Mouse (Mus musculus) T-helper 2 cell (primary cell): ENCODE measurements around the gene Ets1.

Experiments
- in situ Hi-C: fragments of 300-600 bp; cut with MboI, MseI; formaldehyde crosslinking; loops from one replicate; pipeline ENCODE4 v1.15.1; 2025; ENCODE audit warnings: high pct_unique_total_duplicates

Gene Ets1

GRCm38 (mm10) chr9:32694111-32694824 lies 58.2 kb downstream of the Ets1 start:
- in situ Hi-C loops, result no loop called here

- in situ Hi-C loops, result loop anchor here (5.0 kb wide), 1 partner anchor 37 kb away; no protein-coding TSS in a partner anchor
Measured at GRCm38 (mm10) chr9:32694916-32695490, 59.0 kb downstream of the Ets1 start.

- in situ Hi-C loops, result loop anchor here (5.0 kb wide), 1 partner anchor 37 kb away; no protein-coding TSS in a partner anchor
Measured at GRCm38 (mm10) chr9:32695492-32696190, 59.6 kb downstream of the Ets1 start.

DNA sequence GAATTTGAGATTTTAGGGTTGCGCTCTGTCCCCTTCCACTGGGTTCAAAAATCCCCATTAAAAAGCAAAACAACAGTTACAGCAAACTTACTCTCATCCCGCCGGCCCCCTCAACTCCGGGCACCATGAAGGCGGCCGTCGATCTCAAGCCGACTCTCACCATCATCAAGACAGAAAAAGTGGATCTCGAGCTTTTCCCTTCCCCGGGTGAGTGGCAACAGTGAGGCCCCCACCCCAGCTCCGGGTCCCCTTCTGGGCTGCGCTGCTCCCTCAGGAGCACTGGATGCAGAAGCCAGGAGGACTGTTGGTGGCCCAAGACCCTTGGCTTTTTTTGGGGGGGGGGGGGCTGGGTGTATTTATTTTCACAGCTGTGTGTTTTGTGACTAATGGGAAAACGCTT lies 60.2 kb downstream of the Ets1 start:
- in situ Hi-C loops, result loop anchor here (5.0 kb wide), 1 partner anchor 36 kb away; no protein-coding TSS in a partner anchor

DNA sequence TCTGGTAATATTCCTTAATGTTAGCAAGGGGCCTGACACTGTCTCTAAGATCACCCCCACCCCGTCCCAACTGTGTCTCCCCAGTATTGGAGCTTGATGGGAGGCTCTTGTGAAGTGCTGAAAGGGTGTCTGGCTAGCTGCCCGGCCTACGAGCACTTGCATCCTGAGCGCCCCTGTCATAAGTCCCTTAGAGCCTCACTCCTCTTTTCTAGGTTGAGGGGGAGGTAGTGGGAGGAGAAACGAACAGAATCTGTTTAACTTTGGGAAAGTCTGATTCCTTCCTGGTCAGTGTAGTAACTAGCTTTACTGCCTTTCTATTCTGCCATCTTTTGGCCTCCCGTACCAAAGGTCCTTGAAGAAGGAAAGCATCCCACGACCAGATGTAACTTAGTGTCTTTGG lies 60.7 kb downstream of the Ets1 start:
- in situ Hi-C loops, result loop anchor here (5.0 kb wide), 1 partner anchor 36 kb away; no protein-coding TSS in a partner anchor

DNA sequence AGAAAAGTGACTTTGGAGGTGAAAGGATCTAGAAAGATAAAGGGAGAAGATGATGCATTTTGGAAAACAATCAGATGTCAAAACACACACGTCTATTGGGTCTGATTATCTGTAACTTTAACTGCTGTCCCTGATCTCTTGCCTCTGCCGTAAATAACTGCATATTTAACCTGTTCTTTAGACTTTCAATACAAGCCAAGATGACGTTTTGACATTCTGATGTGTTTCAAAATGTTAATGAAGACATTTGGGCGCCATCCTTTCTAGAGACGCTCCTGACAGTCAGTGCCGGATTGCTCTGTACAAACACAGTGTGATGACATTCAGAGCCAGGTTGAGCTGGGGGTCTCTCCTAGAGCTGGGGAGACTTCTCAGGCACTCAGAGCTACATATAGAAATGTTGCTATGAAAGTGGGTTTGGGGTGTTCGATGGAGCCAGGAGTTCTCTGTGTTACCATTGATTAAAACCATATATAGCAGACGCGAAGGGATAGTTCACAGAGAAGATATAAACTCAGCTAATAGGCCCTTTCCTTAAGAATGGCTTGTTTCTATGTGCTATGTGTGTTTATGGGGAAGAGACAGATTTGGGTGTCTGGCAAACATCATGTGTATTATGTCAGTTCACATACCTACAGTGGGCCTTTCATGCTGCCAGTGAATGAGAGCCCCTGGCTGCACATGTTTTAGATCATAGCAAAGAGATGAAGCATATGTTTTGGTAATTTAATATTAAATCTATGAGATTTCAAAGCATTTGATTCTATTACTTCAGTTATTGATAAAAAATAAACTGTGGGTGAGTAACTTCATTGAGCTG lies 61.5 kb downstream of the Ets1 start:
- in situ Hi-C loops, result loop anchor here (5.0 kb wide), 1 partner anchor 35 kb away; no protein-coding TSS in a partner anchor

DNA sequence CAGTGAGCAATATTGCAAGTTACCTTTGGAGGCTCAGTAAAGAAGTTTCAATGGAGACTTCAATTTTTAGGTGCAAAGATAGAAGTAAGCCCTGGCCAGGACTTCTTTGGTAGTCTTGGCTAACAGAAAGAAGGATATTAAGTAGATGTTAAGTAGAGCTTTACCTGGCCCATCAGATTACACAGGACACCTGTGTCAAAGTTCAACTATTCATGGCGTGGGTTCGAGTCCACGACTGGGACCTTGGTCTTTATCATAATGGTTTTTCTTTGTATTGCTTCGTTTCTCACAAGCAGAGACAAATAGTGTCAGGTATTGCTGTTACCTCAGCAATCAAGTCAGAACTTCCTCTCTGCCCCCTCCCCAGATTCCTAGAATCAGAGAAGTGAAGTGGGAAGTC lies 62.7 kb downstream of the Ets1 start:
- in situ Hi-C loops, result loop anchor here (5.0 kb wide), 1 partner anchor 34 kb away; no protein-coding TSS in a partner anchor

DNA sequence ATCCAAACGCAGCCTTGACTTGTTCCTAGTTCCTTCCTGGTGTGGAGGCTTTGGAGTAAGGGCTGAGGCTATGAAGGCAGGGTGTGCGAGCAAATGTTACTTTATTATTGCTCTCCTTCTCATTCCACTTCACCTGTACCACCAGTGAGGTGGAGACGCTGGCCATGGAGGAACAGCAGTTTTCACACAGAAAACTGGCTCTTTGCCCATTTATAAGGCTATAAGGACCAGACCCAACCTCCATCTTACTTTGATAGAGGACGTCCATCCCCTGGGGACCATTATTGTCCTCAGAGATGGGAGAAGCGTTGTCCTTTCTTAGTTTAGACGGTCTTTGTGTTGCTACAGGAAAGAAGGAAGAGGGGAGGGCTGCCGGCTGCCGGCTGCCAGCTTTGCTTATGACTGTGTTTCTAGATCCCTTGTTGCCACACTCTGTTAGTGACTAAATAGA lies 63.4 kb downstream of the Ets1 start:
- in situ Hi-C loops, result loop anchor here (5.0 kb wide), 1 partner anchor 33 kb away; no protein-coding TSS in a partner anchor

DNA sequence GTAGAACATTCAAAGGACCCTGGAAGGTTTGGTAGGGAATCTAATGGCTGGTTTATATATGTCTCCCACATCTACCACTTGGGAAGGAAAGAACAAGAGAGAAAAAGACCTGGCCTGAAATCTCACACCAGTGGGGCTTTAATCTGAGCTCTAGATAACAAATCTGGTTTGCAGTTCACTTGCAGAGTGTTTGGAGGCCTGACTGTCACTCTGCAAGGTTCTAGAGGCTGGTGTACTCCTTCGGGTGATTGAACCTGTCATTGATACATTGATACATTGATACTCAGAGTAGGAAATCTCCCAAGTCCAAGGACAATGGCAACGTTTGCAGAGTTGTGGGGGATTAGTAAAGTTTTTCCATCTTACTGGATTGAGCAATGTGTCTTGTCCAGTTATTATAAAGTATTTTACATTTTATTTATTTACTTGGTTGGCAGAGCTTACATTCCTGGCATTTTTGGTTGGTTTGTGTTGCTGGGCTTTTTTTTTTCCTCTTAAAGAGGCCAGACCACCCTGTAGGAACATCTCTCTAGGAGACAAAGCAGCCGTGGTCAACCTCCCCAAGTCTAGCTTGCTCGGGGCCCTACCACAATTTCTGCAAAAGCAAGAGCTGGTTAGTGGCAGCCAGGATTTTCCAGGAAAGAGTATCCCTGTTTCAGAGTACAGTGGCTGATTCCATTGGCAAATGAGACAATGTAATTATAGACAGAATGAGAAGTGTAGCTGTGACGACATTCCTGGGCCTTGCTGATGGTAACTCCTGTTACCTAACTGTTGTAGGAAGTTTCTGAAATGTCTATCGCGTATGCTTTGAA lies 64.3 kb downstream of the Ets1 start:
- in situ Hi-C loops, result no loop called here

GRCm38 (mm10) chr9:32701126-32701997 lies 65.3 kb downstream of the Ets1 start:
- in situ Hi-C loops, result no loop called here

GRCm38 (mm10) chr9:32701998-32702305 lies 65.9 kb downstream of the Ets1 start:
- in situ Hi-C loops, result no loop called here

DNA sequence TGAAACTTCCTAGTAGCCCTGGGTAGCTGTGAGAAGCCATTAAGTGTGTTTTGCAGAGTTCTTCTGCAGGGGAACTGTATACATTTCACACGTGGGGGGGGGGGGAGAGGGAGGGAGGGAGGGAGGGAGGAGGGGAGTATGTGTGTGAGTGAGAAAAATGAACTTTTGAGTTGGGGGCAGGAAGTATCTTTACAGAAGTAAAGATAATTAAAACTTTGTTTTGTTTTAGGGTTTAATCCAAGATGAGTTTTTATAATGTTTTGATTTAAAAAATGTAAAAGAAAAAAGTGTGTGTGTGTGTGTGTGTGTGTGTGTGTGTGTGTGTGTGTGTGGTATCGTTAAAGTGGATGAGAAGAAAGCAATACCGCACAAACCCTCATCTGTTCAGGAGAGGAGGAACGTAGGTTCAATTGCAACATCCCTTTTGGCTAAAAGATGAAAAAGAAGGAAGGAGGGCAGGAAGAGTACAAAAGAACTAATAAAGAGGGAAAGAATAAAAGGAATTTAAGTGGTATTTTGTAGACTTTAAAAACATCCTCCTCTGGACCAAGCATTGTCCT lies 66.9 kb downstream of the Ets1 start:
- in situ Hi-C loops, result no loop called here

GRCm38 (mm10) chr9:32703976-32704745 lies 68.1 kb downstream of the Ets1 start:
- in situ Hi-C loops, result no loop called here

DNA sequence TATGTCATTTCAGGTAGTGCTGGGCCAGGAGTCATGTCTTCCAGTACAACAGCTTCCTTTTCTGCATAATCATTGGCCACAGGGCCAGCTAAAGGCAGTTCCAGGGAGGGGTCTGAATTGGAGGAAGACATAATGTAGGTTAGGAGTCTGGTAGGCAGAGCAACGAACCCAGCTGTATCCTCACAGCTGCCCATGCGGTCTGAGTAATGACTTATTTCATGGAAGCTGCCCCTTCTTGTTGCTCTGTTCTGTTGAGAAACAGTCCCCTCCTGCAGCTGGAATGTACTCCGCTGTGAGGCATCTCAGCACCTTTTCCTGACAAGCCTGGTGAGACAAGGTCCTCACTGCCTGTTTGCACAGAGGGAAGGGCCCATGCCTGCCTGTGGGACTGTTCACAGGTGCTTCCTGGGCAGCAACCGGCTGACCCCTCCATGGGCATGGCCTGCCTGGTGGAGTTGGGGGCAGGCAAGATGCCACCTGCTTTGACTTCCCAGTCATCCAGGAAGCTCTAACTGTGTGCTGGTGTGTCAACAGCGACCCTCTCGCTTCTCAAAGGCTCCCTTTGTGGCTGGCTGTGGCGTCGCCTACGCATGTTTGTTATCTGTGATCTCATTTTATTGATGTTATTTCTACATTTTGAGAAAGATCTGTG lies 69.9 kb downstream of the Ets1 start:
- in situ Hi-C loops, result loop anchor here (5.0 kb wide), 1 partner anchor 199 kb away; no protein-coding TSS in a partner anchor

DNA sequence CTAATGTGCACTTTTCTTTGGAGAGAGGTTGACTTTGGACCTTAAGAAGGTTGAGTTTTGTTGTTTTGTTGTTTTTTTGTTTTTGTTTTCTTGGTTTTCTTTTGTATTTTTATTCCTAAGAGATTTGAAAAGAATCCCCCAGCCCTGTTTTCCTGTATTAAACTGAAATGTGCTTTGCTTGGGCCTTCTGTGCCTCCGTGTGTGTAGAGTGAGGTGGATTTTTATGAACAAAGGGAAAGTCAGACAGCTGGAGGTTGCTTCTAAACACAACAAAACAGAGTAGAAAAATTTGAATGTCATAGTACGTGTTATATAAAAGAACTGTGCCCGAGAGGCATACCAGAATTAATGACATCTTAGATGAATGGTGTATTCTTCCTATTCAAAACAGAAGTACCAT lies 71.4 kb downstream of the Ets1 start:
- in situ Hi-C loops, result loop anchor here (5.0 kb wide), 1 partner anchor 200 kb away; no protein-coding TSS in a partner anchor

GRCm38 (mm10) chr9:32708491-32708890 lies 72.5 kb downstream of the Ets1 start:
- in situ Hi-C loops, result loop anchor here (5.0 kb wide), 1 partner anchor 201 kb away; no protein-coding TSS in a partner anchor

DNA sequence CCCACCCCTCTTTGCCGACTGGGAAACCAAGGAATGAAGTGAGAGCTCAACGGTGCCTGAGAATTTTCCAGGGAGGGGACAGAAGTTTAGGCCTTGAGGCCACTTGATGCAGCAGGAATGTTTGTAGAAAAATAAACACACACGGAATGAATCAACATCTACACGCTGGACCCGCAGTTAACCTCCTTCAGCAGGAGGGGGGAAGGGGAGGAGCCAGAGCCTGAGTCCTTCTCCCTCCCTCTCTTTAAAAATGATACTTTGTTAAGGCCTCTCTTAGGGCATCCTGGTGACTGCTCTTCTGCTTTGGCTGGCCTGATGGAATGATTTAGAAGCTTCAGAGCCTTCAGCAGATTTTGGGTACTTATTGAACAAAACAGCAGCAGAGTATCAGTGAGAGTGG lies 73.3 kb downstream of the Ets1 start:
- in situ Hi-C loops, result loop anchor here (5.0 kb wide), 1 partner anchor 202 kb away; no protein-coding TSS in a partner anchor
